Mouse (Mus musculus) neural tube, postnatal 0 days (tissue): ENCODE measurements around the gene Zfp212. TPM values are rescaled to one million over a fixed set of nuclear protein-coding genes. Genes with fewer than 3 reads are reported as not detected.

Experiments used
- polyA plus RNA-seq: library from polyadenylated mRNA; unstranded; fragments of >200 nt; fragmentation: Nextera tagmentation; extraction: Ambion mirVana; gene quantifications from 2 replicates; pipeline ENCODE4 v1.2.1, GENCODE M21; 2015

The Zfp212 gene
- polyA plus RNA-seq, result 10.8 and 12.1 TPM in 2 replicates

GRCm38 (mm10) chr6:47920447-47921340 is at the start of gene Zfp212:
Gene Zfp212, plus strand, starts transcription at chr6:47920476.

GRCm38 (mm10) chr6:47877058-47877457 is 43.2 kb upstream of the Zfp212 start, which contains the start of gene Zfp282:
Gene Zfp282, plus strand, starts transcription at chr6:47877204.

GRCm38 (mm10) chr6:47953191-47953726 is 33.0 kb downstream of the Zfp212 start, which contains the start of gene Zfp956:
Gene Zfp956, plus strand, starts transcription at chr6:47953390.

Other genes starting within 250 kb of the Zfp212 start
- 88.8 and 91.4 TPM in 2 replicates for gene Pdia4, start 107.0 kb upstream of the Zfp212 start, polyA plus RNA-seq
- 7.9 and 8.2 TPM in 2 replicates for gene Zfp786, start 89.6 kb upstream of the Zfp212 start, polyA plus RNA-seq
- gene Zfp398, start 84.8 kb upstream of the Zfp212 start, polyA plus RNA-seq, result 12.8 and 14.3 TPM in 2 replicates
- gene Zfp282, start 43.3 kb upstream of the Zfp212 start, polyA plus RNA-seq, result 15.9 and 17.0 TPM in 2 replicates
- gene Zfp956, start 32.9 kb downstream of the Zfp212 start, polyA plus RNA-seq, result 20.8 and 27.3 TPM in 2 replicates
- gene Zfp777, start 128.4 kb downstream of the Zfp212 start, polyA plus RNA-seq, result 14.9 and 15.9 TPM in 2 replicates
- gene Zfp746, start 166.1 kb downstream of the Zfp212 start, polyA plus RNA-seq, result 16.3 and 17.9 TPM in 2 replicates